Mouse (Mus musculus): ENCODE measurements around the gene Dok3. TPM values are rescaled to one million over a fixed set of nuclear protein-coding genes. Genes with fewer than 3 reads are reported as not detected.
"Not testable (repeated sequence)": the region's sequence is repeated elsewhere in the genome, so short reads cannot be mapped to it uniquely, and the experiment has no call there.

The Dok3 gene
- not detected in 2 replicates for polyA plus RNA-seq (2012; ENCODE audit: insufficient read depth, insufficient read length, low replicate concordance, missing spikeins)

DNA sequence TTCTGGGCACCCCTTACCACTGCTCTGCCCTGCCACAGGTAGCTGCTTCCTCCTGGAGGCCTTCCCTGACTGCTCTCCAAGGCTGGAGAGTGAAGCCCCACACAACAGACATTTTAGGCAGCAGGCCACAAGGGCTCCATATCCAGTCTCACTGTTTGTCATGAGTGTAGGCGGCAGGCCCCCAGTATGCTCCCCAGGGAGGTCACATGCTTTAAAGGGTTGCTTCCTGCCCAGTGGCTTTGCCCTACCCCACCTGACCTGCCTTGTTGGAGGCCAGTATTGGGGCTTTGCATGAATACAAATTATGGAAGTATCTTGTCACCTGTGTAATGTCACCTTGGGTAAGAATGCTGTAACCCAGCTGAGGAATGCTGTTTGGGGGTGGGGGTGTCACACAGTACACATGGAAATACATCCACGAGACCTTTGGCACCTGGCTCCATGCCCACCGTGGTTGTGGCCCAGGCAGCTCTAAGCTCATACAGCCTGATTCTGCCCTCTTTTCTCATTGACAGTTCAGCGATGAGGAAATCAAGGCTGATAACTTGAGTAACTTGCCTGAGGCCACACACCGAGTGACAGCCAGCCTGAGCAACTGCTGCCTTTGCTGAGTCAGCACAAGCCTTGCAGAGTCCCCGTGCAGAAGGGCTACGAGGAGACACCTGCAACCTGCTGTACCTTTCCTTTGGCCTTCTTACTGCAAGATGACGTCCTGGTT is at the start of gene Dok3:
Gene Dok3, minus strand, starts transcription at position 99 of the 718 bp plus-strand sequence.
- no peak within 1 kb of the TSS for H3K4me3 ChIP-seq (ENCODE audit: insufficient read depth, low read depth, low read length)

DNA sequence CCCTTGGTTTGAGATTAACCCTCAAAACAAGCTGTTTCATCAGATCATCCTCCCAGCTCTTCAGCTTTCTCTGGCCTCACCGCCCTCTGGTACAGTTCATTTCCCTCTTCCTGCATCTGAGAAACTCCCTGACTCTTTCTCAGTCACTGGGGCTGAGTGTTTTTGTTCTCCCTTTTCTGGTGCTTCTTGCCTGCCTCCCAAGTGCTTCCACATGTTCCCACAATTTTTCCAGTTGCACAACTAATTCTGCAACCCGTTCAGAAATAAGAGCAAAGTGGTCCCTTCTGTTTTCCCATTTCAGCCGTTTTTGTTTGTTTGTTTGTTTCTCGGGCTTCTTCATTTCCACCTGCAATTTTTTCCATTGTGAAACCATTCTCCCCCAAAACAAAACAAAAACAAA is 49.0 kb upstream of the Dok3 start:
- Histone ChIP-seq H3K4me3 (ENCODE audit: insufficient read depth, low read depth, low read length) (no peak overlapping the region), H3K27ac (ENCODE audit: insufficient read depth, low read depth, low read length) (no peak overlapping the region), H3K4me1 (ENCODE audit: control insufficient read depth, insufficient read depth, low read length) (no peaks in the 10 kb centered on the region)
- TF ChIP-seq POLR2A (IDR thresholded peaks at IDR 0.05; ENCODE audit: insufficient read depth, low read depth, low read length): no peak
- no peak for TF ChIP-seq CTCF (IDR thresholded peaks at IDR 0.05; ENCODE audit: insufficient read depth, low read depth, low read length)
- 80% methylated on average over 4 of the region's 4 CpGs for WGBS

More for the DNA sequence above, at the start of gene Dok3:
- H3K4me1 ChIP-seq (ENCODE audit: control insufficient read depth, insufficient read depth, low read length): peaks cover 8% of the 10 kb centered on the region; the same call in 1 of the 2 replicates
- TF ChIP-seq POLR2A (IDR thresholded peaks at IDR 0.05; ENCODE audit: insufficient read depth, low read depth, low read length): no peak
- TF ChIP-seq CTCF (IDR thresholded peaks at IDR 0.05; ENCODE audit: insufficient read depth, low read depth, low read length): no peak
- H3K27ac ChIP-seq (ENCODE audit: insufficient read depth, low read depth, low read length): no peak within 1 kb of the TSS
- 82% methylated on average over 8 of the region's 8 CpGs for WGBS

DNA sequence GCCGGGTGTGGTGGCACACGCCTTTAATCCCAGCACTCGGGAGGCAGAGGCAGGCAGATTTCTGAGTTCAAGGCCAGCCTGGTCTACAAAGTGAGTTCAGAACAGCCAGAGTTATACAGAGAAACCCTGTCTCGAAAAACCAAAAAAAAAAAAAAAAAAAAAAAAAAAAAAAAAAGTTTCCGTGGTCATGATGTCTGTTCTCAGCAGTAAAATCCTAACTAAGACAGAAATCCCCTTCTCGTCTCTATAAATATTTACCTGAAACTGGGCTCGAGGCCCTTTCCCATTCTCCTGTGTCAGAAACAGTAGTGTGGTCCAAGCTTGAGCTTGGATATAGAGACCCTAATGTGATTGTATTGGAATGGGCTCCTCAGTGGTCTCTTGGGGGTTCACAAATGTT is 47.8 kb upstream of the Dok3 start:
- H3K27ac ChIP-seq (ENCODE audit: insufficient read depth, low read depth, low read length); H3K4me1 ChIP-seq (ENCODE audit: control insufficient read depth, insufficient read depth, low read length); H3K4me3 ChIP-seq (ENCODE audit: insufficient read depth, low read depth, low read length): not testable (repeated sequence)
- 91% methylated on average over 7 of the region's 7 CpGs for WGBS

DNA sequence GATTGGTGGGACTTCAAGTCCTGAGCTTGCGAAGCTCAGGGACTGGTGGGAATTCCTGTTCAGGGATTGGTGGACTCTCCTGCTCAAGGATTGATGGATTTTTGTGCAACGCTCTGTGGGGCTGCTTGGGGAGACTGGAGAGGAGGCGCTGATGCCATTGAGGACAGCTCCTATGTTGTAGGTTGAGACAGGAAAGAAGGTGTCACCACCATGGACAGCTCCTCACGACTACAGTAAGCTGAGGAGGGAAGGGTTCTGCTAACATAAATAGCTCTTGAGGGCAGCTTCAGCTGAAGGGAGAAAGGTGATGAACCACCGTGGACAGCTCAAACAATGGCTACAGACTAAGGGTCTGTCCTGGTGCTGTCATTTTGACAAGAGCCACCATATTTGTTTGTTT is 46.8 kb upstream of the Dok3 start:
- 72% methylated on average over 5 of the region's 5 CpGs for WGBS
- no peak overlapping the region for H3K4me3 ChIP-seq (ENCODE audit: insufficient read depth, low read depth, low read length)
- TF ChIP-seq POLR2A (IDR thresholded peaks at IDR 0.05; ENCODE audit: insufficient read depth, low read depth, low read length): no peak
- TF ChIP-seq CTCF (IDR thresholded peaks at IDR 0.05; ENCODE audit: insufficient read depth, low read depth, low read length): no peak
- peaks cover 5% of the 10 kb centered on the region; the same call in 1 of the 2 replicates for H3K4me1 ChIP-seq (ENCODE audit: control insufficient read depth, insufficient read depth, low read length)
- no peak overlapping the region for H3K27ac ChIP-seq (ENCODE audit: insufficient read depth, low read depth, low read length)

GRCm38 (mm10) chr13:55574321-55574720 is 45.2 kb upstream of the Dok3 start:
- TF ChIP-seq CTCF (IDR thresholded peaks at IDR 0.05; ENCODE audit: insufficient read depth, low read depth, low read length) (no peak), POLR2A (IDR thresholded peaks at IDR 0.05; ENCODE audit: insufficient read depth, low read depth, low read length) (no peak)
- Histone ChIP-seq H3K4me1 (ENCODE audit: control insufficient read depth, insufficient read depth, low read length) (peaks cover 10% of the 10 kb centered on the region; the same call in 1 of the 2 replicates), H3K27ac (ENCODE audit: insufficient read depth, low read depth, low read length) (no peak overlapping the region), H3K4me3 (ENCODE audit: insufficient read depth, low read depth, low read length) (no peak overlapping the region)
- WGBS: 35% methylated on average over 5 of the region's 5 CpGs

- 98% methylated on average over 2 of the region's 2 CpGs for WGBS
- H3K4me1 ChIP-seq (ENCODE audit: control insufficient read depth, insufficient read depth, low read length): peaks cover 13% of the 10 kb centered on the region; the same call in 1 of the 2 replicates
These were observed 44.3 kb upstream of the Dok3 start, which contains the start of gene Tmed9 for GRCm38 (mm10) chr13:55573432-55573831. TSS of gene Tmed9 (plus strand) at chr13:55573732.

DNA sequence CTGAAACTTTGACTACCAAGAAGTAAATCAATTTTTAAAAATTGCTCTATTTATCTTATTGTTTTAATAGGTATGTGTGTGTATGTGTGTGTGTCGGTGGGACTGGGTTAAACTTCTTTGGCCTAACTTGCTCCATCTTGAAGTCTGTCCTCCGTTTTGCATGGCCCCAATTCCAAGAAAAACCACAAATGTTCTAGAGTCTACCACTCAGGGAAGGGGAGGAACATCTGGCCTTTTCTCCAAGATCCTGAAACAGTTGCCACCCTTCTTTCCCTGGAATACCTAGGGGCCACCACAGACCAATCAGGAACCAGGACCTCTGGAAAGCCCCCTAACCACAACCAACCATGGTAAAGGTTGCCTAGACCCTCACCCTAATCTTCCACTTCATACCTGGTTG is 42.9 kb upstream of the Dok3 start:
- TF ChIP-seq POLR2A (IDR thresholded peaks at IDR 0.05; ENCODE audit: insufficient read depth, low read depth, low read length) (no peak), CTCF (IDR thresholded peaks at IDR 0.05; ENCODE audit: insufficient read depth, low read depth, low read length) (no peak)
- 81% methylated on average over 2 of the region's 2 CpGs for WGBS
- Histone ChIP-seq H3K27ac (ENCODE audit: insufficient read depth, low read depth, low read length) (no peak overlapping the region), H3K4me3 (ENCODE audit: insufficient read depth, low read depth, low read length) (no peak overlapping the region), H3K4me1 (ENCODE audit: control insufficient read depth, insufficient read depth, low read length) (peaks cover 17% of the 10 kb centered on the region; the same call in 1 of the 2 replicates)

More at GRCm38 (mm10) chr13:55573432-55573831, 44.3 kb upstream of the Dok3 start, which contains the start of gene Tmed9:
- no peak within 1 kb of the TSS for H3K4me3 ChIP-seq (ENCODE audit: insufficient read depth, low read depth, low read length)
- TF ChIP-seq CTCF (IDR thresholded peaks at IDR 0.05; ENCODE audit: insufficient read depth, low read depth, low read length) (no peak), POLR2A (IDR thresholded peaks at IDR 0.05; ENCODE audit: insufficient read depth, low read depth, low read length) (no peak)
- H3K27ac ChIP-seq (ENCODE audit: insufficient read depth, low read depth, low read length): no peak within 1 kb of the TSS

DNA sequence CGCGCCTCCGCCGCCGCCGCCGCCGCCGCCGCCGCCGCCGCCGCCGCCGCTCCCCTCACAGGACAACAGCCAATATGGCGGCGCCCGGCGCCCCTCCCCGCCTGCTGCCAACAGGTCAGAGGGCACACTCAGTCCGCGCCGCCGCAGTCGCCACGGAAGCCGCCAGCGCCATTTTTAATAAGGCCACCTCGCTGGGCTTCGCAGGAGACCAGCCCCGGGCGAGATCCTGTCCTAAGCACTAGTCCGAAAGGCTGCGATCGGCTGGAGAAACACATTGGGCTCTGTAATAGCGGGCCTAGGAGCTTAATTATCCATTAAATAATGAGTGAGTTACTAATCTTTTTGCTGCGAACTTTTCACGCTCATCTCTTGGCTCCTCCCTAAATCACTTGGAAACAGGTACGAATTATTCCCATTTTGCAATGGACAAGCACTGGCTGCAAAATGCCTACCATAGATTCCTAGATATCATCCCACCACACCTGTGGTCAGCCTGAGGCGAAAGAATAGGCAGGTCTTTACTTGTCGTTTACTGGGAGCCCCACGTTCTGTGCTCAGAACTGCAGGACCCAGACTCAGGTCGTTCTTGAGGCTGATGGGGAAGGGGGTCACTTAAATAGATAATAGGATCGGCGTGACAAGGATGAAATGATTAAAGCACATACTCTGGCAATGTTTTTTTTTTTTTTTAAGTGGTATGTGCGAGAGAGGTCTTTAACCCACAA is 42.1 kb upstream of the Dok3 start, which contains the start of gene Fam193b:
Gene Fam193b, minus strand, starts transcription at position 94 of the 725 bp plus-strand sequence.
- peak within 1 kb of the TSS; percentile 42; the same call in 1 of the 2 replicates for H3K27ac ChIP-seq (ENCODE audit: insufficient read depth, low read depth, low read length)
- TF ChIP-seq CTCF (IDR thresholded peaks at IDR 0.05; ENCODE audit: insufficient read depth, low read depth, low read length): no peak
- TF ChIP-seq POLR2A (IDR thresholded peaks at IDR 0.05; ENCODE audit: insufficient read depth, low read depth, low read length): peak; percentile 53; the same call in 1 of the 2 replicates
- peak within 1 kb of the TSS; percentile 94 for H3K4me3 ChIP-seq (ENCODE audit: insufficient read depth, low read depth, low read length)
- 4% methylated on average over 47 of the region's 47 CpGs for WGBS
- peaks cover 17% of the 10 kb centered on the region; the same call in 1 of the 2 replicates for H3K4me1 ChIP-seq (ENCODE audit: control insufficient read depth, insufficient read depth, low read length)
